Mouse (Mus musculus) hindbrain, embryonic 11.5 days (tissue): ENCODE measurements around the gene Wnt10b. TPM values are rescaled to one million over a fixed set of nuclear protein-coding genes. Genes with fewer than 3 reads are reported as not detected.
A peak's percentile ranks its signal among the peaks of the same experiment; 100 is the strongest.
"Not testable (repeated sequence)": the region's sequence is repeated elsewhere in the genome, so short reads cannot be mapped to it uniquely, and the experiment has no call there.

Experiments
- ATAC-seq: fragments of 200-750 bp; cut with Nextera tagmentation; 2 replicates; pipeline ENCODE4 v1.8.0; 2017; ENCODE audit warnings: mild to moderate bottlenecking, moderate TSS enrichment, moderate library complexity; ENCODE audit not compliant: low FRiP score
- DNase-seq: peaks from one replicate; pipeline ENCODE4 v3.0.0-alpha.2; 2015; ENCODE audit warnings: low spot score
- H3K27ac ChIP-seq: fragments of 300-500 bp; sonication (generic); 2 replicates; pipeline ENCODE4 v1.5.1; 2014; ENCODE audit warnings: mild to moderate bottlenecking, low read depth, low read length
- H3K27me3 ChIP-seq: fragments of 300-500 bp; sonication (generic); 2 replicates; pipeline ENCODE4 v1.6.1; 2014; ENCODE audit warnings: mild to moderate bottlenecking, low read length, moderate library complexity, mixed read lengths; ENCODE audit not compliant: control insufficient read depth, insufficient read depth
- H3K36me3 ChIP-seq: fragments of 300-500 bp; sonication (generic); 2 replicates; pipeline ENCODE4 v1.6.1; 2014; ENCODE audit warnings: mild to moderate bottlenecking, low read length, moderate library complexity, mixed read lengths; ENCODE audit not compliant: control insufficient read depth, insufficient read depth
- H3K4me1 ChIP-seq: fragments of 300-500 bp; sonication (generic); replicated peaks from 2 replicates; pipeline ENCODE4 v1.6.1; 2014; ENCODE audit warnings: low read length, mixed read lengths; ENCODE audit not compliant: control insufficient read depth, insufficient read depth
- H3K4me2 ChIP-seq: fragments of 300-500 bp; sonication (generic); replicated peaks from 2 replicates; pipeline ENCODE4 v1.6.1; 2014; ENCODE audit warnings: mild to moderate bottlenecking, low read depth, low read length
- H3K4me3 ChIP-seq: fragments of 300-500 bp; sonication (generic); 2 replicates; pipeline ENCODE4 v1.5.1; 2014; ENCODE audit warnings: low read depth, low read length
- H3K9ac ChIP-seq: fragments of 300-500 bp; sonication (generic); 2 replicates; pipeline ENCODE4 v1.6.1; 2014; ENCODE audit warnings: low read depth, low read length
- H3K9me3 ChIP-seq: fragments of 300-500 bp; sonication (generic); 2 replicates; pipeline ENCODE4 v1.6.1; 2016; ENCODE audit warnings: low read length; ENCODE audit not compliant: control insufficient read depth
- WGBS: fragments of 180-500 bp; shearing (Covaris S2); extraction: QIAGEN DNeasy Blood & Tissue Kit; methylation state at CpG from one replicate; pipeline ENCODE4 v1.1.7; 2014; 5-methylcytosine and 5-hydroxymethylcytosine counted together
- polyA plus RNA-seq: library from polyadenylated mRNA; unstranded; fragments of >200 nt; fragmentation: Nextera tagmentation; extraction: Ambion mirVana; gene quantifications from 2 replicates; pipeline ENCODE4 v1.2.1, GENCODE M21; 2014

The Wnt10b gene
- polyA plus RNA-seq = 0.54 and 0.57 TPM in 2 replicates

- no peaks in the 10 kb centered on the region for H3K9me3 ChIP-seq
- H3K27ac ChIP-seq = no peak within 1 kb of the TSS
- peak within 1 kb of the TSS; percentile 1; the same call in 1 of the 2 replicates for H3K4me3 ChIP-seq
- ATAC-seq (no peak), DNase-seq (peak; percentile 53)
- under 1% methylated on average over 21 of the region's 33 CpGs for WGBS
- H3K27me3 ChIP-seq = peaks cover 97% of the 10 kb centered on the region
- H3K4me1 ChIP-seq = peaks cover 15% of the 10 kb centered on the region
- peak within 1 kb of the TSS; percentile 23; the same call in 1 of the 2 replicates for H3K4me2 ChIP-seq
- H3K36me3 ChIP-seq = no peaks in the 10 kb centered on the region
- no peak within 1 kb of the TSS for H3K9ac ChIP-seq
These were observed at the start of gene Wnt10b for GRCm38 (mm10) chr15:98777762-98778161. Wnt10b (minus strand) TSS chr15:98778150.

- no peak overlapping the region for H3K9ac ChIP-seq
- H3K4me1 ChIP-seq = no peaks in the 10 kb centered on the region
- no peak overlapping the region for H3K4me3 ChIP-seq
- H3K27me3 ChIP-seq = no peaks in the 10 kb centered on the region
- DNase-seq (no peak), ATAC-seq (no peak)
- 92% methylated on average over 7 of the region's 7 CpGs for WGBS
- no peak overlapping the region for H3K27ac ChIP-seq
- no peaks in the 10 kb centered on the region for H3K36me3 ChIP-seq
- no peak overlapping the region for H3K4me2 ChIP-seq
- H3K9me3 ChIP-seq = no peaks in the 10 kb centered on the region
These were observed 49.7 kb upstream of the Wnt10b start for GRCm38 (mm10) chr15:98827611-98828011.

GRCm38 (mm10) chr15:98823434-98823833 lies 45.5 kb upstream of the Wnt10b start:
- H3K27me3 ChIP-seq = no peaks in the 10 kb centered on the region
- ATAC-seq (no peak), DNase-seq (no peak)
- WGBS = 64% methylated on average over 3 of the region's 3 CpGs
- H3K4me3 ChIP-seq = no peak overlapping the region
- no peaks in the 10 kb centered on the region for H3K36me3 ChIP-seq
- H3K4me1 ChIP-seq = no peaks in the 10 kb centered on the region
- H3K9ac ChIP-seq = no peak overlapping the region
- H3K9me3 ChIP-seq = no peaks in the 10 kb centered on the region
- H3K4me2 ChIP-seq = no peak overlapping the region
- H3K27ac ChIP-seq = no peak overlapping the region

GRCm38 (mm10) chr15:98822147-98822546 lies 44.2 kb upstream of the Wnt10b start:
- no peaks in the 10 kb centered on the region for H3K36me3 ChIP-seq
- WGBS = 93% methylated on average over 5 of the region's 5 CpGs

GRCm38 (mm10) chr15:98821403-98821802 lies 43.5 kb upstream of the Wnt10b start:
- Histone ChIP-seq H3K9me3 (no peaks in the 10 kb centered on the region), H3K27ac (no peak overlapping the region), H3K36me3 (no peaks in the 10 kb centered on the region), H3K4me2 (no peak overlapping the region), H3K4me3 (no peak overlapping the region), H3K4me1 (no peaks in the 10 kb centered on the region), H3K27me3 (no peaks in the 10 kb centered on the region), H3K9ac (no peak overlapping the region)
- WGBS = 30% methylated on average over 10 of the region's 10 CpGs
- no peak for DNase-seq
- no peak for ATAC-seq

More at GRCm38 (mm10) chr15:98822147-98822546, 44.2 kb upstream of the Wnt10b start:
- DNase-seq (no peak), ATAC-seq (no peak)
- Histone ChIP-seq H3K27ac (no peak overlapping the region), H3K4me3 (no peak overlapping the region), H3K27me3 (no peaks in the 10 kb centered on the region), H3K4me2 (no peak overlapping the region), H3K9ac (no peak overlapping the region), H3K4me1 (no peaks in the 10 kb centered on the region), H3K9me3 (no peaks in the 10 kb centered on the region)

- no peaks in the 10 kb centered on the region for H3K27me3 ChIP-seq
- no peak overlapping the region for H3K4me3 ChIP-seq
- H3K4me2 ChIP-seq = no peak overlapping the region
- H3K9me3 ChIP-seq = no peaks in the 10 kb centered on the region
- ATAC-seq (no peak), DNase-seq (no peak)
- no peaks in the 10 kb centered on the region for H3K36me3 ChIP-seq
- H3K9ac ChIP-seq = no peak overlapping the region
- WGBS = 92% methylated on average over 4 of the region's 4 CpGs
- H3K27ac ChIP-seq = no peak overlapping the region
- H3K4me1 ChIP-seq = no peaks in the 10 kb centered on the region
These were observed 43.0 kb upstream of the Wnt10b start for GRCm38 (mm10) chr15:98820937-98821336.

- WGBS = 93% methylated on average over 7 of the region's 7 CpGs
These were observed 40.2 kb upstream of the Wnt10b start for GRCm38 (mm10) chr15:98818171-98818570.

GRCm38 (mm10) chr15:98812741-98813424 lies 34.9 kb upstream of the Wnt10b start:
- no peaks in the 10 kb centered on the region for H3K36me3 ChIP-seq
- no peaks in the 10 kb centered on the region for H3K9me3 ChIP-seq
- no peak for ATAC-seq

More at GRCm38 (mm10) chr15:98818171-98818570, 40.2 kb upstream of the Wnt10b start:
- Histone ChIP-seq H3K27me3 (no peaks in the 10 kb centered on the region), H3K4me2 (no peak overlapping the region), H3K4me1 (no peaks in the 10 kb centered on the region), H3K9me3 (no peaks in the 10 kb centered on the region), H3K9ac (no peak overlapping the region), H3K4me3 (no peak overlapping the region), H3K36me3 (no peaks in the 10 kb centered on the region), H3K27ac (no peak overlapping the region)
- DNase-seq (no peak), ATAC-seq (no peak)

GRCm38 (mm10) chr15:98810212-98810611 lies 32.3 kb upstream of the Wnt10b start:
- ATAC-seq, H3K9ac ChIP-seq, DNase-seq, H3K4me3 ChIP-seq, H3K27ac ChIP-seq, H3K9me3 ChIP-seq, H3K4me2 ChIP-seq, H3K36me3 ChIP-seq: not testable (repeated sequence)
- H3K4me1 ChIP-seq = peaks cover 19% of the 10 kb centered on the region
- peaks cover 50% of the 10 kb centered on the region for H3K27me3 ChIP-seq
- WGBS = 66% methylated on average over 6 of the region's 6 CpGs

More at GRCm38 (mm10) chr15:98812741-98813424, 34.9 kb upstream of the Wnt10b start:
- Histone ChIP-seq H3K4me2 (no peak overlapping the region), H3K27ac (no peak overlapping the region), H3K27me3 (peaks cover 24% of the 10 kb centered on the region), H3K4me1 (peaks cover 4% of the 10 kb centered on the region; the same call in 1 of the 2 replicates), H3K9ac (no peak overlapping the region), H3K4me3 (no peak overlapping the region)
- no peak for DNase-seq
- WGBS = 86% methylated on average over 20 of the region's 20 CpGs
